ENCODE assay signal across 9 mouse cellular contexts in genomic region chr11:30025144-30025543, GRCm38 (mm10). TPM values are rescaled to one million over a fixed set of nuclear protein-coding genes. Genes with fewer than 3 reads are reported as not detected.
A peak's percentile ranks its signal among the peaks of the same experiment; 100 is the strongest.
DNase-seq lines count a peak whose midpoint lies in the region; ATAC-seq and TF ChIP-seq lines count a peak whose summit lies in the region.
"Had no signal": no experiment of that assay in that cellular context is flagged by ENCODE, and none has a peak within 500 bp of the region (broad histone marks: within the 10 kb centered on the region; RNA-seq: fewer than 3 reads in every experiment).

No protein-coding gene starts in this region.

- H3K9me3 ChIP-seq in heart, embryonic 12.5 days (replicated peaks): no peaks in the 10 kb centered on the region
- no peaks in the 10 kb centered on the region for H3K9me3 ChIP-seq in ES-Bruce4 (replicated peaks; ENCODE audit: control insufficient read depth, insufficient read depth, low read length, poor library complexity, severe bottlenecking)
- H3K9me3 ChIP-seq in forebrain, embryonic 16.5 days (ENCODE audit: control insufficient read depth, low read length): no peaks in the 10 kb centered on the region
- H3K9me3 ChIP-seq in liver, embryonic 16.5 days (replicated peaks; ENCODE audit: control insufficient read depth, low read length): no peaks in the 10 kb centered on the region

- no peak for TF ChIP-seq EP300 in ES-Bruce4 (IDR thresholded peaks at IDR 0.05; ENCODE audit: insufficient read depth, low read depth, low read length)

- no peak overlapping the region for H3K27ac ChIP-seq in heart, embryonic 12.5 days (ENCODE audit: poor library complexity, severe bottlenecking)
- no peak overlapping the region for H3K27ac ChIP-seq in ES-Bruce4 (ENCODE audit: insufficient read depth, low read length)
- no peak overlapping the region for H3K27ac ChIP-seq in forebrain, embryonic 16.5 days (ENCODE audit: low read length)
- H3K27ac ChIP-seq in liver, embryonic 16.5 days (ENCODE audit: low read length): no peak overlapping the region

- peaks cover 8% of the 10 kb centered on the region for H3K4me1 ChIP-seq in heart, embryonic 12.5 days (replicated peaks)
- H3K4me1 ChIP-seq in ES-Bruce4 (ENCODE audit: control insufficient read depth, insufficient read depth, low read length): no peaks in the 10 kb centered on the region
- H3K4me1 ChIP-seq in forebrain, embryonic 16.5 days (replicated peaks; ENCODE audit: control insufficient read depth, insufficient read depth, low read length): peaks cover 10% of the 10 kb centered on the region
- no peaks in the 10 kb centered on the region; the same call in 1 of the 2 replicates for H3K4me1 ChIP-seq in liver, embryonic 16.5 days (ENCODE audit: control insufficient read depth, low read depth, low read length)

- H3K4me3 ChIP-seq in heart, embryonic 12.5 days: peak overlapping the region; percentile 68
- no peak overlapping the region for H3K4me3 ChIP-seq in ES-Bruce4 (ENCODE audit: low read depth, low read length)
- peak overlapping the region; percentile 74 for H3K4me3 ChIP-seq in forebrain, embryonic 16.5 days (replicated peaks; ENCODE audit: low read length)
- peak overlapping the region; percentile 55 for H3K4me3 ChIP-seq in liver, embryonic 16.5 days (ENCODE audit: low read depth, low read length)

- peaks cover 24% of the 10 kb centered on the region for H3K27me3 ChIP-seq in heart, embryonic 12.5 days (replicated peaks)
- peaks cover 3% of the 10 kb centered on the region; the same call in 1 of the 2 replicates for H3K27me3 ChIP-seq in ES-Bruce4 (ENCODE audit: control insufficient read depth, insufficient read depth, low read length, poor library complexity, severe bottlenecking)
- peaks cover 5% of the 10 kb centered on the region; the same call in 1 of the 2 replicates for H3K27me3 ChIP-seq in forebrain, embryonic 16.5 days (replicated peaks; ENCODE audit: control insufficient read depth, insufficient read depth, low read length)
- H3K27me3 ChIP-seq in liver, embryonic 16.5 days (ENCODE audit: control insufficient read depth, insufficient read depth, low read depth, low read length): peaks cover 36% of the 10 kb centered on the region

- ATAC-seq in heart, embryonic 12.5 days (ENCODE audit: insufficient number of reproducible peaks, low FRiP score): no peak
- ATAC-seq in forebrain, embryonic 16.5 days: no peak
- ATAC-seq in liver, embryonic 16.5 days (ENCODE audit: low read depth): no peak

- TF ChIP-seq POLR2A in ES-Bruce4 (IDR thresholded peaks at IDR 0.05; ENCODE audit: insufficient read depth, low read length): no peak

- H3K9ac ChIP-seq in heart, embryonic 12.5 days: no peak overlapping the region
- peak overlapping the region; percentile 74; the same call in 1 of the 2 replicates for H3K9ac ChIP-seq in ES-Bruce4 (ENCODE audit: low read depth, poor library complexity, severe bottlenecking)
- peak overlapping the region; percentile 77 for H3K9ac ChIP-seq in forebrain, embryonic 16.5 days (replicated peaks; ENCODE audit: low read depth, low read length)
- H3K9ac ChIP-seq in liver, embryonic 16.5 days (ENCODE audit: low read depth, low read length): no peak overlapping the region

- TF ChIP-seq CTCF in ES-Bruce4 (IDR thresholded peaks at IDR 0.05; ENCODE audit: low read depth, low read length): no peak

- 9% methylated on average over 4 of the region's 4 CpGs for WGBS in heart, embryonic 12.5 days
- 4% methylated on average over 4 of the region's 4 CpGs for WGBS in forebrain, embryonic 16.5 days
- WGBS in liver, embryonic 16.5 days (ENCODE audit: insufficient replicate concordance): 6% methylated on average over 4 of the region's 4 CpGs

- intact Hi-C loops in heart, postnatal 36 days (cut with DNase I): loop anchor here (5.0 to 10.0 kb wide), 2 partner anchors 200 to 747 kb away; partner anchors contain the start of gene Psme4

- H3K4me2 ChIP-seq in heart, embryonic 12.5 days: peak overlapping the region; percentile 99
- H3K4me2 ChIP-seq in forebrain, embryonic 16.5 days (ENCODE audit: low read length): peak overlapping the region; percentile 100
- peak overlapping the region; percentile 69 for H3K4me2 ChIP-seq in liver, embryonic 16.5 days (ENCODE audit: low read depth, low read length)

- H3K36me3 ChIP-seq in heart, embryonic 12.5 days: no peaks in the 10 kb centered on the region
- no peaks in the 10 kb centered on the region for H3K36me3 ChIP-seq in ES-Bruce4 (ENCODE audit: control insufficient read depth, insufficient read depth, low read length, poor library complexity, severe bottlenecking)
- no peaks in the 10 kb centered on the region for H3K36me3 ChIP-seq in forebrain, embryonic 16.5 days (ENCODE audit: control insufficient read depth, insufficient read depth)
- no peaks in the 10 kb centered on the region for H3K36me3 ChIP-seq in liver, embryonic 16.5 days (ENCODE audit: control insufficient read depth, insufficient read depth)

- no peak for DNase-seq in heart, postnatal 36 days
- no peak for DNase-seq in spleen, postnatal 14 days (ENCODE audit: low spot score in 2 of 2)
- DNase-seq in urinary bladder, postnatal 36 days (ENCODE audit: low spot score in 2 of 2): no peak
- DNase-seq in testis, postnatal 10 days (ENCODE audit: low spot score): no peak

RNA-seq across cellular contexts. Expression of gene Eml6, which starts 0.7 kb away (rescaled TPM):
- 0.76 and 1.5 TPM in 2 replicates for polyA plus RNA-seq in heart, embryonic 12.5 days (2016; fragmentation: Nextera tagmentation; extraction: Ambion mirVana)
- 1 to 10 TPM; 2.4 to 2.7 TPM for total RNA-seq in heart, postnatal 36 days (2021)
- polyA plus RNA-seq in ES-Bruce4 (2011; ENCODE audit: insufficient read depth, insufficient read length, low read depth, missing spikeins): 0.70 TPM in 2 replicates
- 2.5 and 5.6 TPM in 2 replicates for polyA plus RNA-seq in forebrain, embryonic 16.5 days (2015; fragmentation: Nextera tagmentation; extraction: Ambion mirVana)
- polyA plus RNA-seq in liver, embryonic 16.5 days (2015; fragmentation: Nextera tagmentation; extraction: Ambion mirVana): 0.12 and 0.27 TPM in 2 replicates
- polyA plus RNA-seq: erythroblast, embryonic 14.5 days had no signal

Comparison
In these comparisons a context has a peak if more than half of its experiments do, and no peak if none do; other contexts are left out.
1. H3K9ac ChIP-seq: peak in ES-Bruce4 (single experiment) and forebrain, embryonic 16.5 days (single experiment); none in heart, embryonic 12.5 days (single experiment) and liver, embryonic 16.5 days (single experiment).
2. Peak in every context shown above with its lines, with median percentiles within 50 percentile points of each other: H3K4me2 ChIP-seq.